Mouse (Mus musculus) liver, postnatal 0 days (tissue): ENCODE results near the gene Zc3h18.

ENCODE experiments used
- CTCF ChIP-seq: sonication (generic); IDR thresholded peaks from 2 replicates; pipeline ENCODE4 v1.5.1; 2016; ENCODE audit warnings: antibody characterized with exemption, low read depth
- EP300 ChIP-seq: IDR thresholded peaks from 2 replicates; pipeline ENCODE4 v1.6.1; 2016; ENCODE audit warnings: antibody characterized with exemption, low read depth, mild to moderate bottlenecking

DNA sequence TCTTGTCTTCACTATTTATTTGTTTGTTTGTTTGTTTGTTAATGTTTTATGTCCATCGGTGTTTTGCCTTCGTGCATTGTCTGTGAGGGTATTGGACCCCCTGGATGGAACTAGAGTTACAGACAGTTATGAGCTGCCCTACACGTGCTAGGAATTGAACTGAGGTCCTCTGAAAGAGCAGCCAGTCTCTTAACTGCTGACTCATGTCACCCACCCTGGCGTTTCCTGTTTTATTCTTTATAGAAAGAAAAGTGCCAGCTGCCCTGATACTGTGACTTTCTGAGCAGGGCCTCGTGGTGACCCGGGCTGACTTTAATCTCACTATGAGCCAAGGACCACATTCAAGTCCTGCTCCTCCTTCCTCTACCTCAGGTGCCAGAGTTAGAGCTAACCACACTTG lies 39.1 kb downstream of the Zc3h18 start:
- no peak for TF ChIP-seq CTCF
- TF ChIP-seq EP300: no peak
